Mouse (Mus musculus): ENCODE measurements around the gene Vmn2r101.

Gene Vmn2r101

GRCm38 (mm10) chr17:19576927-19577326 is at the start of gene Vmn2r101:
Gene Vmn2r101 (plus strand): TSS chr17:19577227.
- DNase-seq (ENCODE audit: low read depth, low spot score), result no peak

- DNase-seq (ENCODE audit: low read depth, low spot score), result no peak
Observed at GRCm38 (mm10) chr17:19629328-19629727, 52.3 kb downstream of the Vmn2r101 start.

- no peak for DNase-seq (ENCODE audit: low read depth, low spot score)
Observed at GRCm38 (mm10) chr17:19658447-19658846, 81.4 kb downstream of the Vmn2r101 start.

- no peak for DNase-seq (ENCODE audit: low read depth, low spot score)
Observed at GRCm38 (mm10) chr17:19660028-19660427, 83.0 kb downstream of the Vmn2r101 start, which contains the start of gene Vmn2r102. Gene Vmn2r102 (plus strand): TSS chr17:19660328.

Measured in ES-CJ7 (cell line).